Mouse (Mus musculus) left cerebral cortex, adult 8-10 months (tissue): Measurements from ENCODE around the gene Ackr3. TPM values are rescaled to one million over a fixed set of nuclear protein-coding genes. Genes with fewer than 3 reads are reported as not detected.

ENCODE experiments used
- DNase-seq, 2 experiments: peaks; one replicate each; pipeline ENCODE4 v3.0.0; 2022; ENCODE audit warnings: low spot score in 2 of 2
- total RNA-seq, 4 experiments: library from RNA; stranded (reverse); gene quantifications; 2 replicates each; pipeline ENCODE4 v1.2.4; 2022

Gene Ackr3
- total RNA-seq = 1 to 10 TPM; 5.8 to 9.9 (median 7.0) TPM

- DNase-seq = peak; percentile 55 to 73
These were observed at the start of gene Ackr3 for GRCm38 (mm10) chr1:90203783-90204690. TSS of gene Ackr3 (plus strand) at chr1:90203980.

- no peak for DNase-seq
These were observed 47.2 kb upstream of the Ackr3 start for GRCm38 (mm10) chr1:90156589-90156988.

GRCm38 (mm10) chr1:90159927-90160326 lies 43.9 kb upstream of the Ackr3 start:
- DNase-seq = no peak

GRCm38 (mm10) chr1:90161623-90162022 lies 42.2 kb upstream of the Ackr3 start:
- DNase-seq = no peak

GRCm38 (mm10) chr1:90162379-90162857 lies 41.4 kb upstream of the Ackr3 start:
- no peak for DNase-seq

- DNase-seq = no peak
These were observed 40.6 kb upstream of the Ackr3 start for GRCm38 (mm10) chr1:90163161-90163560.

GRCm38 (mm10) chr1:90164319-90164718 lies 39.5 kb upstream of the Ackr3 start:
- DNase-seq = no peak

GRCm38 (mm10) chr1:90174338-90174737 lies 29.4 kb upstream of the Ackr3 start:
- no peak for DNase-seq

GRCm38 (mm10) chr1:90176223-90176622 lies 27.6 kb upstream of the Ackr3 start:
- DNase-seq = no peak

- no peak for DNase-seq
These were observed 26.2 kb upstream of the Ackr3 start for GRCm38 (mm10) chr1:90177565-90177964.

GRCm38 (mm10) chr1:90177978-90178377 lies 25.8 kb upstream of the Ackr3 start:
- no peak for DNase-seq

GRCm38 (mm10) chr1:90180479-90180878 lies 23.3 kb upstream of the Ackr3 start:
- no peak for DNase-seq

- DNase-seq = no peak
These were observed 22.6 kb upstream of the Ackr3 start for GRCm38 (mm10) chr1:90180966-90181699.

- no peak for DNase-seq
These were observed 21.3 kb upstream of the Ackr3 start for GRCm38 (mm10) chr1:90182521-90182920.

GRCm38 (mm10) chr1:90183602-90184001 lies 20.2 kb upstream of the Ackr3 start:
- no peak for DNase-seq

GRCm38 (mm10) chr1:90186173-90186572 lies 17.6 kb upstream of the Ackr3 start:
- DNase-seq = no peak

GRCm38 (mm10) chr1:90186874-90187273 lies 16.9 kb upstream of the Ackr3 start:
- no peak for DNase-seq

GRCm38 (mm10) chr1:90189046-90189445 lies 14.7 kb upstream of the Ackr3 start:
- no peak for DNase-seq

- no peak for DNase-seq
These were observed 2.5 kb upstream of the Ackr3 start for GRCm38 (mm10) chr1:90201246-90201645.

- no peak for DNase-seq
These were observed 2.1 kb upstream of the Ackr3 start for GRCm38 (mm10) chr1:90201655-90202054.

- no peak for DNase-seq
These were observed 1.4 kb upstream of the Ackr3 start for GRCm38 (mm10) chr1:90202207-90202978.

GRCm38 (mm10) chr1:90203341-90203740 lies 439 bp upstream of the Ackr3 start:
- DNase-seq = no peak
